Mouse (Mus musculus) thymus, postnatal 36 days (tissue): Measurements from ENCODE around the gene Ubash3a.
A peak's percentile ranks its signal among the peaks of the same experiment; 100 is the strongest.

Experiments
- DNase-seq, 2 experiments: peaks; one replicate each; pipeline ENCODE4 v3.0.0; 2022; ENCODE audit warnings: mixed read lengths in 2 of 2

Ubash3a gene

DNA sequence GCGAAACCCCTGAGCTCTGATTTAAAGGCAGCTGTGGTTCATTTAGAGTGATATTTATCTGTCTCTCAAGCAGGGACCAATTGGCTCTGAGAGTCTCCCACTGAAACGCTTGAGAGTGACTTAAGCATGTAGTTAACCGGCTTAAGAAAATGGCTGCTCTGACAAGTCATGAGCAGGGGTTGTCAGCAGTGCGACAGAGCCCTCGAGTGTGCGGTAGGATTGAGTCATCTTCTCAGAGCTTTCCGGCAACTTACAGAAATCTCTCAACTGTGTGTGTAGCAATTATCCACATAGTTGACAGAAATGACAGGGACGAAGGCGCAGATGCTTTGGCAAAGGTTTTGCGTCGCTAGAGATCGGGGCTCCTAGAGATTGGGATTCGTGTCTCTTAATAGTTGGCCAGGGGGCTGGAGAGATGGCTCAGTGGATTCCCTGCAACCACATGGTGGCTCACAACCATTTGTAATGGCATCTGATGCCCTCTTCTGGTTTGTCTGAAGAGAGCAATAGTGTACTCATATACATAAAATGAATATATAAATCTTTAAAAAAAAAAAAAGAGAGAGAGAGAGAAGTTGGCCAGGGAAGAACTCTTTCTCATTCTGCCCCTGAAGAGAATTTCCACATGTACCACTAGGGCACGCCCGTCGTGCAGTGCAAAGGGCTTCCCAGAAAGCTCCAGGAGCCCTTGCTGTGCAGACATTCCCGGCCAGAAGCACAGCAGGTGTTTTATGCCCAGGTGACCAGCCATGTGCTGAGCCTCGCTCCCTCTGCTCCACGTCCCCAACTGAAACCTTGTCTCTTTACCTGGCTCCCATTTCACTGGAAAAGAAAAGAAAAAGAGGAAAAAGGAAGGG is 74.4 kb downstream of the Ubash3a start:
- no peak for DNase-seq

DNA sequence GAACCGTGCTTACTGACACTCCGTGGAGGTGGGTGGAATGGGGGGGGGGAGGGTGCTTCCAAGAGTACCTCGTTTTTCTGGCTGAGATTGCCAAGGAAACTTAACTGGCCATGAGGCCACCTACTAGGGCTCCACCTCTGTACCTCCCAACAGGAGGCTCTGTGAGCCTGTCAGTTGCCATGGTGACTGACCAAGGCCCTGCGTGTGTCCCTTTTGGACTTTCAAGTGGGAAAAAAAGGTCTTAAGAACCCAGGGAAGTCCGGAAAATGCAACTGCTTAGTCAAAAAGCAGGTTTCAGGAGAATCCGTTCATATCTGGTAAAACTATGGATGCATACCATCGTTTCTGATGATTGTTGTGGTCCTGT is 75.0 kb downstream of the Ubash3a start:
- no peak for DNase-seq

DNA sequence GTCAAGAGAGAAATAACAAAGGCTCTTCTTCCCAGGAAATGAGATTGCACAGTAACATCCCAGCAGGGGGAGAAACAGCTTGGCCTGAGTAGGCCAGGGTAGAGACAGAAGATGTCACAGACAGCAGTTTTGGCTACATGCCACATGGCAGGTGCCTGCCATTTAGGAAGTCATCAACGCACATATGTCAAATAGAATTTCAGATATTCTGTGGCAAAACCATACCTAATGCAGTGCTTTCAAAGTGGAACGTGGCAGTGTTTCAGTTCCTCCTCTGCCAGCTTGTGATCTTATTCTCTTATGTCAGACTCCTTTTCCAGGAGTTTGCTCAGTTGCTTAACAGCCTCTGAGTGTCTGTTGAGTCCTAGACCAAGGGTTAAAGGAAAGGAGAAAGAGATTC is 78.2 kb downstream of the Ubash3a start:
- no peak for DNase-seq

DNA sequence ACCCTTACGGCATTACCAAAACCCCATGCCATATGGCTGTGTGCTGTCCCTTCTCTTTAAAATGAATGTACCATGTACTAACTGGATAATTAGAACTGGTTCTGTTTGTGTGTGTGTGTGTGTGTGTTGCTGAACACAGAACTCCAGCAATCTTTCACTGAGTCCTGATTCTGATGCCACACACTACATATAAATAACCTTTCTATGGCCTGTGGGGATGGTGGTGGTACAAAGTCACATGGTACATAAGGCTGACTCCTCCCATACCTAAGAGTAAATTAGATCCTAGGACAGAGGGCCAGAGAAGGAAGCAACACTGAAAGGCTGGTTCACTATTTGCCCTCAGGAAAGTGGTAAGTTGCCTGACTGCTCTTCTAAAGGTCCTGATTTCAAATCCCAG is 78.8 kb downstream of the Ubash3a start, which contains the start of gene Slc37a1:
TSS of gene Slc37a1 (plus strand) at position 301 of the 400 bp plus-strand sequence.
- DNase-seq = no peak

DNA sequence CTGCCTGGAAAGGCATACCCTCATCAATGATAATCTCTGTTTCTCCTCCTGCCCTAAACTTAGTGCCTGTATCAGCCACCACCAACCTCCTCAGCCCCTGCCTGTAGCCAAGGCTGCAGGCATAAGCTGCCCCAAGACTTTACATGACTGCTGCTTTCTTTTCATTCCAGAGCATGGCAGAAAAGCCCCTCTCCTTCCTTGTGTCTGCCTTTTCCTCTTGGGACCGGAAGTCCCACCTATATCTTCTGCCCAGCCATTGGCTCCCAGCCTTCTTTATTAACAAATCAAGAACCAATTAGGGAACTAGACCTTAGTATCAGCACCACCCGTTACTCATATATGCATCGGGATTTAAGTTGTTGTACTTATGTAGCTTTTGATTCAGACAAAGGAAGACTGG is 79.5 kb downstream of the Ubash3a start:
- DNase-seq = no peak

DNA sequence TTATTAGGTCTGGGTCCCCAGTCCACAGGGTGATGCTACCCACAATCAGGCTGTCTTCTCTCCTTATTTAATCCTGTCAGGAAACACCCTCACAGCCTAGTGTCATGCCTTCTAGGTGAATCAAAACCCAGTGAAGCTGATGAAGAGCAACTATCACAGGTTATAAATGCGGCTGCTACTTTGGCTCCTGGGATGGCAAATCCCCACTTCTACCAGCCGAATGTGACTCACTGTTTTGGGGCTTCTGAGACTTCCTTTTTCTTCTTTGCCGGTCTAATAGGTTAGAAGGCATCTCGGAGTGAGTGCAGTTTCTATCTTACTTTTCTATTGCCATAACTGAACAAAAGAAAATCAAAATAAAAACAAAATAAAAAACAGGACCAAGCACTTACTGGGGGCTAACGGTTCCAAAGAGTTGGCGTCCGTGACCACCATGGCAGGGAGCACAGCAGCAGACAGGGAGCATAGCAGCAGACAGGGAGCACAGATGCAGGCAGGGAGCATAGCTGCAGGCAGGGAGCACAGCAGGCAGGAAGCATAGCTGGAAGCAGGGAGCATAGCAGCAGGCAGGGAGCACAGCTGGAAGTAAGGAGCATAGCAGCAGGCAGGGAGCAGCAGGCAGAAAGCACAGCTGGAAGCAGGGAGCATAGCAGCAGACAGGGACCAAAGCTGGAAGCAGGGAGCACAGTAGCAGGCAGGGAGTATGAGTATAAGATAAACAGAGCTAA is 81.5 kb downstream of the Ubash3a start:
- no peak for DNase-seq

DNA sequence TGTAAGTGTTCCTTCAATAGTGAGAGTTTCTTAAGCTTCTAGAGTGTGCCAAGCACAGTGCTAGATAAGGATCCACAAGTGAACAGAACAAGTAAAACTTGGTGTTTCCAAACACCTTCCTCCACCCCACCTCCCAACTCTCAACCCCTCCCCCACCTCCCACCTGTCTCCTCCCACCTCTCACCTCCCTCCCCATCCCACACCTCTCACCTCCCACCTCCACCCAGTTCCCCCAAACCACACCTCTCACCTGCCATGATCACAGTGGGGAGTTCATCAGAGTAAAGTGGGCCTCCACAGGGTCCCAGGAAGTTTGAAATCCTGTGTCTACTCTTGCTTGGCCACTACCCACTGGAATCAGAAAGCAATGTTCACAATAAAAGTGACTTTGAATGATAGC is 82.6 kb downstream of the Ubash3a start:
- DNase-seq = no peak

DNA sequence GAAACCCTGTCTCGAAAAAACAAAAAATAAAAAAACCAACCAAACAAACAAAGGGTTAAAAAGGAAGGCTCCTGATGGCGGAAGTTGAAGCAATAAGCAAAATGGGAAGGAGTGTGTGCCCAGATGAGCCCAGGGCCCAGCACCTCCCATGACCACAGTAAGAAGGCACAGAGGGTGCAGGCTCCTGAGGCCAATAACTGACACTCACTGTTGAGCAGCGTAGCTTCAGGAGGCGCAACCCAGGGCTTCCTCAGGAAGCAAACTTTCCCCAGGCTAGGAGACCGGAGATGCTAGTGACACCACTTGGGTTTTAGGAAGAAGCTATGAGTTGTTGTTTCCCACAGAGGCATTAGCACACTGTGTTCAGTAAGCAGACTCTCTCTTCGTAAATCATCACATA is 83.2 kb downstream of the Ubash3a start:
- no peak for DNase-seq

DNA sequence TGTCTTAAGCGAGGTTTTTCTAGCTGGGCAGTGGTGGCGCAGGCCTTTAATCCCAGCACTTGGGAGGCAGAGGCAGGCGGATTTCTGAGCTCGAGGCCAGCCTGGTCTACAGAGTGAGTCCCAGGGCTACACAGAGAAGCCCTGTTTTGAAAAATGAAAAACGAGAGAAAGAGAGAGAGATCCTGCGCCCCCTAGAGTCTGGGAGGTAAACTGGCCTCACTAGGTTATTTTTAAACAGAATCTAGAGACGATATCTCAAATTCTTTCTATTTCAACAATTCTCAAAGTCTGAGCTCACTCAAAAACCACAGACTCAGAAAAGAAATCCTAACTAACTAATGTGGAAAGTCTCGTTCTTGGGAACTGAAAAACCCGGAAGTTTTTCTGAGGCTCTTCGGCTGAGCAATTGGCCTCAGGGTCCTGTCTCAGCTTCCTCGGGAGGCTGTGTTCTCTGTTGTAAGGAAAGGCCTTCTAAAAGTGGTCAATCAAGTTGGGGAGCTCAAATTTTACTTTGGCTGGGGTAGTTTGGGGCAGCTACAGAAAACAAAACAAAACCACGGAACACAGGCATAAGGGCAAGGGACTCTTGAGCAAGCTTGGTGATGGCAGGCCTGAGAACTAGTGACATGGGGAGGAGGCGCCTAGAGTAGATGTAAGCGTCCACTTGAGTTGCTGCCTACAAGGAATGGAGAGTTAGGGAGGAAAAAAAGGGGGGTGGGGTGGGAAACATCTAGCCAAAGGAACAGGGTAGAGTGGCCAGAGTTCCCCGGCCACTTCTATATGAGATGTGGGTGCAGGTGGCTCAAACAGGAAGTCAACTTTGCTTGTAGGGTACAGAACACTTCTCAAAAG is 86.9 kb downstream of the Ubash3a start:
- peak; percentile 33 to 47 for DNase-seq

DNA sequence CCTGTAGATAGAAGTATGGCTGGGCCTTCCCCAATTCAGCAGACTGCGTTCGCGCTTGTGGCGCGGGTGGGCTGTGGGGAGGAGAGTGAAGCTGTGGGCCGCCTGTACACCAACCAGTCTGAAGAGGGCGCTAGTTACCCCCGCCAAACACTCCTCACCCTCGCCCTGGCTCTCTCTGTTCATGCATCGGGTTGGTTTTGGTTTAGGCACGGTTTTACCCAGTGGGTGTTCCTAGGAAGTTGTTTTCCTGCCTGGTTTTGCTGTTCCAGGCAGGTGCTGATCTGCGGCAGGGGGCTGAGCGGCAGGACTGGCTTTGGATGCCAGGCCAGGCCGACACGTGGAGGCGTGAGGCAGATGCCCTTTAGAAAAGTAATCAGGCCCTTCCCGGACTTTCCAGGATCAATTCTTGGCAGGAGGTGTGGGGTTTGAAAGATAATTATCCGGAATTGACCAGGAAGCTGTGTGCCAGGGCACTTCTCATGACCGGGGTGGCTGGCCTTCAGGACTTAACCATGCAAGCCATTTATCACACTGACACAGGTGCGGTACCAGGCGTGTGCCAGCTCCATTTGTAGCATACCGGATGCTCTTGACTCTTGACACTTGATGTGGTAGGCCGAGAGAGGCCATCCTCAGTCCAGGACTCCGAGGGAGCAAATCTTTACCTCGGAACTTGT is 87.7 kb downstream of the Ubash3a start:
- peak; percentile 77 to 79 for DNase-seq

DNA sequence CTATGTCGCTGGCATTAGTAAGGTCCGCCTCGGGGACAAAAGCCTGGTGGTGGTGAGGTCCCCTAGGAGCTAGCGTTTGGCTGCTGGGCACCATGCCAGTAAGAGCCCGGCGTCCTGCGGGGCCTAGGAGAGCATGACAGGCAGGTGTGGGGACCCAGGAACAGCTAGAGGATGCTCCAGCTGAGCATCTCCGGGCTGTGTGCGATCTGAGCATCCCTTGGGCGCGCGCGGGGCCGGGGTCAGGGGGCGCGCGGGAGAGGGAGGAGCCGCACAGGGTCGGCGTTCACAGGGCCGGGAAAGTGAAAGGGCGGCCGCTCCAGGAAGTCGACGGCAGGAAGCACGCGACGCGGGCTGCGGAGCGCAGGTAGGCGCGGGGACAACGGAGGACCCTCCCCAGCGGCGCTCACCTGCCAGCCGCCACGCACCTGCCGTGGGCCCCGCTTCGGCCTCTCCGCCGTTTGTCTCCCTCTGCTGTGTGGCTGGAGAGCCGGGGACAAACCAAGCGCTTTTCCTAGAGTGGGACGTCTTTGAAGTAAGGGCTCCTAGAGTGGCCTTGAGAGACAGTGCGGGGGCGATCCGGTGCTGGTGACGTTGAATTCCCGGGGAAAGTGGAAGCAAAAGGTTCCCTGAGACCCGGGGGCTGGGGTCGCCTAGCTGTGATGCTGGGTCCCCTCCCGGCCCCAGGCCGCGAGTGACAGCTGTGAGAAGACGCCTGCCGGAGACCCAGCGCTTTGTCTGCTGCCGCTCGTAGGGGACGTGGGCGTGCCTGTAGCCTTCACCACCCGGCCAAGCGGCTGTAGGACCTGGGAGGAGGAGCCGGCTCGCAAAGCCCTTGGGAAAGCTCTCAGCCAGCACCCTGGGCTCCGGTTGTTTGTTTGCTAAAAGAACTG is 88.5 kb downstream of the Ubash3a start:
- DNase-seq = peak; percentile 88 to 89
